Mouse (Mus musculus): ENCODE measurements at regions not wholly inside any gene's neighbourhood (a gene's known extent, or its start where the extent isn't known, plus 50 kb on each side); places are given as distances from the start of the nearest gene placed in this dataset.

- TF ChIP-seq CTCF (IDR thresholded peaks at IDR 0.05) (no peak), POLR2A (IDR thresholded peaks at IDR 0.05; ENCODE audit: insufficient read depth, low read depth, low read length) (no peak), EP300 (IDR thresholded peaks at IDR 0.05; ENCODE audit: insufficient read depth, low read depth, low read length) (no peak)
Observed at GRCm38 (mm10) chr4:27887262-27887954, 925.5 kb upstream of the Epha7 start.
